Mouse (Mus musculus): Measurements from ENCODE around the gene Mcl1.

DNA sequence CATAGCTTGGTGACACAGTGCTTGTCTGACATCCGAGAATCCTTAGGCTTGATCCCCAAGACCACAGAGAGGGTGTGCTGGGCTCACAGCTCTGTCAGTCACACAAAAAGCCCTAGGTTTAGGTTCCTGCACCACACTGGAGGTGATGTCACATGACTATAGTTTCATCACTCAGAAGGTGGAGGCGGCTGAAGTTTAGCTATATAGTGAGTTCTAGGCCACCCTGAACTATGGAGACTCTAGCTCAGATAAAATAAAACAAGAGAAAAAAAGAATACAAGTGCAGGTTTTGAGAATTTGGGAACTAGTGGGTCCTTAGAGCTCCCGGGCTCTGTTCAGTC is 7.6 kb upstream of the Mcl1 start:
- no peak for TF ChIP-seq EP300 (IDR thresholded peaks at IDR 0.05; ENCODE audit: insufficient read depth, low read depth, low read length)
- no peak for TF ChIP-seq POLR2A (IDR thresholded peaks at IDR 0.05; ENCODE audit: insufficient read depth, low read depth, low read length)

All from heart, adult 2 months (tissue).